Mouse (Mus musculus) embryonic facial prominence, embryonic 14.5 days (tissue): ENCODE results near the gene Capn2. TPM values are rescaled to one million over a fixed set of nuclear protein-coding genes. Genes with fewer than 3 reads are reported as not detected.

Experiments used
- ATAC-seq: fragments of 200-750 bp; cut with Nextera tagmentation; 2 replicates; pipeline ENCODE4 v1.8.0; 2017; ENCODE audit warnings: low read depth, moderate number of reproducible peaks, moderate TSS enrichment
- DNase-seq: peaks from one replicate; pipeline ENCODE4 v3.0.0-alpha.2; 2015; ENCODE audit warnings: low spot score
- H3K27ac ChIP-seq: fragments of 300-500 bp; sonication (generic); replicated peaks from 2 replicates; pipeline ENCODE4 v1.5.1; 2014; ENCODE audit warnings: low read depth, mild to moderate bottlenecking, low read length, moderate library complexity
- H3K27me3 ChIP-seq: fragments of 300-500 bp; sonication (generic); replicated peaks from 2 replicates; pipeline ENCODE4 v1.6.1; 2014; ENCODE audit warnings: low read length; ENCODE audit not compliant: control insufficient read depth, insufficient read depth
- H3K36me3 ChIP-seq: fragments of 300-500 bp; sonication (generic); 2 replicates; pipeline ENCODE4 v1.6.1; 2014; ENCODE audit warnings: low read length, mixed read lengths; ENCODE audit not compliant: control insufficient read depth, insufficient read depth
- H3K4me1 ChIP-seq: fragments of 300-500 bp; sonication (generic); 2 replicates; pipeline ENCODE4 v1.6.1; 2014; ENCODE audit warnings: antibody characterized with exemption, low read length; ENCODE audit not compliant: control insufficient read depth, insufficient read depth
- H3K4me2 ChIP-seq: fragments of 300-500 bp; sonication (generic); 2 replicates; pipeline ENCODE4 v1.6.1; 2014; ENCODE audit warnings: low read depth, mild to moderate bottlenecking, low read length, moderate library complexity, mixed read lengths
- H3K4me3 ChIP-seq: fragments of 300-500 bp; sonication (generic); 2 replicates; pipeline ENCODE4 v1.5.1; 2014; ENCODE audit warnings: low read depth, mild to moderate bottlenecking, low read length
- H3K9ac ChIP-seq: fragments of 300-500 bp; sonication (generic); 2 replicates; pipeline ENCODE4 v1.6.1; 2014; ENCODE audit warnings: low read depth, mild to moderate bottlenecking, low read length, moderate library complexity, mixed read lengths
- H3K9me3 ChIP-seq: fragments of 300-500 bp; sonication (generic); 2 replicates; pipeline ENCODE4 v1.6.1; 2016; ENCODE audit warnings: low read length; ENCODE audit not compliant: control insufficient read depth
- WGBS: fragments of 180-500 bp; shearing (Covaris S2); extraction: QIAGEN DNeasy Blood & Tissue Kit; methylation state at CpG from one replicate; pipeline ENCODE4 v1.1.7; 2014; 5-methylcytosine and 5-hydroxymethylcytosine counted together
- polyA plus RNA-seq: library from polyadenylated mRNA; unstranded; fragments of >200 nt; fragmentation: Nextera tagmentation; extraction: Ambion mirVana; gene quantifications from 2 replicates; pipeline ENCODE4 v1.2.1, GENCODE M21; 2014

Gene Capn2
- polyA plus RNA-seq, 1 experiment from 2014 or later, result 115 TPM

GRCm38 (mm10) chr1:182489803-182490452 is 27.5 kb downstream of the Capn2 start:
- Histone ChIP-seq H3K27ac (peak overlapping the region; percentile 45; the same call in 1 of the 2 replicates), H3K36me3 (peaks cover 76% of the 10 kb centered on the region), H3K4me1 (0 out of 2 replicates have a peak, but pooled peaks cover 3% of the 10 kb centered on the region), H3K9ac (no peak overlapping the region), H3K4me3 (peak overlapping the region; percentile 17), H3K9me3 (no peaks in the 10 kb centered on the region), H3K27me3 (no peaks in the 10 kb centered on the region), H3K4me2 (peak overlapping the region; percentile 50)
- peak; percentile 96 for ATAC-seq
- WGBS, result 11% methylated on average over 21 of the region's 21 CpGs
- DNase-seq, result peak; percentile 97

- ATAC-seq (no peak), DNase-seq (no peak)
- no peak overlapping the region for H3K9ac ChIP-seq
- no peak overlapping the region for H3K4me2 ChIP-seq
- H3K27me3 ChIP-seq, result no peaks in the 10 kb centered on the region
- H3K9me3 ChIP-seq, result no peaks in the 10 kb centered on the region
- peaks cover 84% of the 10 kb centered on the region for H3K36me3 ChIP-seq
- H3K4me1 ChIP-seq, result 0 out of 2 replicates have a peak, but pooled peaks cover 3% of the 10 kb centered on the region
- no peak overlapping the region for H3K4me3 ChIP-seq
- no peak overlapping the region for H3K27ac ChIP-seq
- 87% methylated on average over 10 of the region's 10 CpGs for WGBS
Observed at GRCm38 (mm10) chr1:182488503-182488902, 28.9 kb downstream of the Capn2 start.

DNA sequence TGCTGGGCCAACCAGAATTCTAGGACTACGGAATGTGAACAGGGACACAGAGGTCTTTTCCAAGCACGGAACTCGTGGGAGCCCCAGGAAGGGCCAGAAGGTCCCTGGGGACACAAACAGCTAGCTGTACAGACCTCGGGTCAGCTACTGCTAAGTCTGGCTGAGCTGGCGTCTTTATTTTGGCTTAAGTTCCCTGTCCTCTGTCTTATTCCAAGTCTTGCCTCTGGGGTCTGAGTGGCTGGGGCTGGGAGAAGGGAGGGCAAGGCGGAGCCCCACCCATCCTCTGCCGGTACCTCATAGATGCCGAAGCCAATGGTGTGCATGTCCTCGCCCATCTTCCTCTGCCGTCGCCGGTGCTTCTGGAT is 33.5 kb downstream of the Capn2 start:
- Histone ChIP-seq H3K4me2 (no peak overlapping the region), H3K9ac (no peak overlapping the region), H3K9me3 (no peaks in the 10 kb centered on the region), H3K4me1 (no peaks in the 10 kb centered on the region), H3K4me3 (no peak overlapping the region), H3K36me3 (peaks cover 97% of the 10 kb centered on the region), H3K27ac (no peak overlapping the region), H3K27me3 (no peaks in the 10 kb centered on the region)
- ATAC-seq, result no peak
- no peak for DNase-seq
- WGBS, result 84% methylated on average over 12 of the region's 12 CpGs

- Histone ChIP-seq H3K36me3 (peaks cover 97% of the 10 kb centered on the region), H3K4me1 (no peaks in the 10 kb centered on the region), H3K9ac (no peak overlapping the region), H3K27ac (no peak overlapping the region), H3K4me2 (no peak overlapping the region), H3K4me3 (no peak overlapping the region), H3K27me3 (no peaks in the 10 kb centered on the region), H3K9me3 (no peaks in the 10 kb centered on the region)
- WGBS, result 90% methylated on average over 14 of the region's 14 CpGs
- no peak for ATAC-seq
- no peak for DNase-seq
Observed at GRCm38 (mm10) chr1:182482991-182483909, 34.2 kb downstream of the Capn2 start.

DNA sequence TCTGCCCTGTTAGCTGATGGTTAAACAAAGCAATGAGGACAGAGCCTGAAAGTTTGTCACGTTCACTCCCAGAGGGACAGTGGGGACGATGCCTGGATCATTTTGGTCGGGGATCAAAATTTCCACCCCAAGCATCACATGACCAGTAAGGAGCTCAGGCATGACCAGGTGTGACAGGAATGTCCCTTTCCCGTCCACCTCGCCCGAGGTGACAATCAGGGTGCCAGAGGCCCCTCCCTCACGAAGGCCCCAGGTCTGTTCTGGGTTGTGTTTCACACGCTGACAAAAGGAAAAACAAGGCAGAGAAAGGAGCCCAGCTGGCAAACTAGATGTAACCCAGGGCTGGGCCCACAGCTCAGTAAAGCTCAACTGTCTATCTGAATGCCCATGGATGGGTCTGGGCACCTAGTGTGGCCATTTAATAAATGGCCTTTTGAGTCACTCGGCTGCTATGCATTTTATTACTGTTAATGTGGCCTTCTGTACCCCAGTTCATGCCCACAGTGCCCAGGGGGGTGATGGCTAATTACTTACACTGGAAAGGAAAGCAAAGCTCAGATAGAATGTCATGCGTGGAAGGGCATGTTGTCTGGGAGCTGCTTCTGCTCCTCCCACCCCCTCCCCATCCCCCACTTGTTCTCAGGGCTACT is 35.6 kb downstream of the Capn2 start:
- Histone ChIP-seq H3K9me3 (no peaks in the 10 kb centered on the region), H3K9ac (no peak overlapping the region), H3K36me3 (peaks cover 97% of the 10 kb centered on the region), H3K27ac (no peak overlapping the region), H3K4me1 (no peaks in the 10 kb centered on the region), H3K27me3 (no peaks in the 10 kb centered on the region), H3K4me2 (no peak overlapping the region), H3K4me3 (no peak overlapping the region)
- DNase-seq (no peak), ATAC-seq (no peak)
- 73% methylated on average over 10 of the region's 10 CpGs for WGBS

- peaks cover 97% of the 10 kb centered on the region for H3K36me3 ChIP-seq
- ATAC-seq (no peak), DNase-seq (no peak)
- WGBS, result 95% methylated on average over 7 of the region's 7 CpGs
- no peaks in the 10 kb centered on the region for H3K4me1 ChIP-seq
- H3K9me3 ChIP-seq, result no peaks in the 10 kb centered on the region
- H3K9ac ChIP-seq, result no peak overlapping the region
- H3K4me3 ChIP-seq, result no peak overlapping the region
- no peaks in the 10 kb centered on the region for H3K27me3 ChIP-seq
- H3K4me2 ChIP-seq, result no peak overlapping the region
- no peak overlapping the region for H3K27ac ChIP-seq
Observed at GRCm38 (mm10) chr1:182481138-182481537, 36.3 kb downstream of the Capn2 start.

DNA sequence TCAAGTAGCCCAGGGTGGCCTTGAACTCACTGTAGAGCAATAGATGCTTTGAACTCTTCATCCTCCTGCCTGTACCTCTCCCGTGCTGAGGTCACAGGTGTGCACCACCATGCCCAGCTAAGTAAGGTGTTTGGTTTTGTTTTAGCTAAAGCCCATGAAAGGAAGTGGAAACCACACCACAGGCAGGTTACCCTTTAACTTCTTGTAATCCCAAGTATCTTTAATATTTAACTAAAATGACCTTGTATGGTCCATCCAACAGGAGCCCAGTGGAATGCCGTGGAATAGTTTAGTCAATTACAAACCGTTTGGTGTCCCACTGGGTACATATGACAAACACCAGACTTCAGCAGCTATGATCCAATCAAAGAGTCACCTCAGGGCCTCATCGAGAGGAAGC is 38.5 kb downstream of the Capn2 start:
- Histone ChIP-seq H3K4me2 (no peak overlapping the region), H3K4me3 (no peak overlapping the region), H3K4me1 (no peaks in the 10 kb centered on the region), H3K9me3 (no peaks in the 10 kb centered on the region), H3K36me3 (peaks cover 99% of the 10 kb centered on the region), H3K27ac (no peak overlapping the region), H3K9ac (no peak overlapping the region), H3K27me3 (no peaks in the 10 kb centered on the region)
- ATAC-seq (no peak), DNase-seq (no peak)
- WGBS, result 79% methylated on average over 4 of the region's 4 CpGs

DNA sequence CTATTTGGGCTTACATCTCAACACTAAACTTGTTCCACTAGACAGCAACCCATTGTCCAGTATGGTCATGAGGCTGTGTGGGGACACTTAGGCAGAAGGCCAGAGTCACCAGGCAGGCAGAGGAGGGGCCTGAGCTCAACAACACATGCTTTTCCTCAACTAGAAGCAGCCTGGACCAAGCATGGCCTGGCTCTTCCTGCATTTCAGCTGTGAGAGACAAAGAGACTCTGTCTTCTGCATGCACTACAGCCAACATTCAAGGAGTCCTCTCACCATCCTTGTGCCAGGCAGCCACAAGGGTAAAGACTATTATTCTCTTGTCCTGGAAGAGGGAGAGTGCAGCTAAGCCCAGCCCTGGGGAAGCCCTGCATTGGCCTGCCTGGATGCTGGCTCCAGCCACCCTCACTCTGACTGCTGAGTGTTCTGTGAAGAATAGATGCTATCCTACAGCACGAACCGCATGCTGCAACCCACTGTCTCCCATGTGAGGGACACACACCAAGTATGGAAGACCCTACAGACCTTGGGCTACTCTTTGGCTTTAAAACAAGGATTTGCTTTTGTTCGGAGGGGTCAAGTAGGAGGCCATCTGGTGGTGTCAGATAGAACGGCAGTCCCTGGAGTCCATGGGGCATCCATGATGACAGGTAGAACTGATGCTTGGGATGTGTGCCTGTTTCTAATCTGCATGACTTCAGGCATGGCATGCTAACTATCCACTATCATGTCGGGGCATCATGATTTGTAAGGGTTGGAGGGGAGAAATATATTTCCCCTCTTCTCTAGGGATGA is 42.2 kb downstream of the Capn2 start:
- 65% methylated on average over 5 of the region's 5 CpGs for WGBS
- ATAC-seq (no peak), DNase-seq (no peak)
- Histone ChIP-seq H3K36me3 (peaks cover 100% of the 10 kb centered on the region), H3K27ac (no peak overlapping the region), H3K9me3 (no peaks in the 10 kb centered on the region), H3K27me3 (no peaks in the 10 kb centered on the region), H3K4me1 (no peaks in the 10 kb centered on the region), H3K4me3 (no peak overlapping the region), H3K4me2 (no peak overlapping the region), H3K9ac (no peak overlapping the region)
